Mouse (Mus musculus) adrenal gland, postnatal 14 days (tissue): Measurements from ENCODE around the gene Klf3. TPM values are rescaled to one million over a fixed set of nuclear protein-coding genes. Genes with fewer than 3 reads are reported as not detected.
"Not testable (repeated sequence)": the region's sequence is repeated elsewhere in the genome, so short reads cannot be mapped to it uniquely, and the experiment has no call there.

Experiments
- DNase-seq: peaks from one replicate; pipeline ENCODE4 v3.0.0; 2021; ENCODE audit warnings: mixed read lengths
- total RNA-seq: library from RNA; stranded (reverse); gene quantifications from 2 replicates; pipeline ENCODE4 v1.2.3, GENCODE M21; 2021

Gene Klf3
- total RNA-seq, 1 experiment from 2014 or later: 73.5 TPM

- DNase-seq: no peak
Measured at GRCm38 (mm10) chr5:64879241-64879640, 76.1 kb downstream of the Klf3 start.

- DNase-seq: not testable (repeated sequence)
Measured at GRCm38 (mm10) chr5:64881559-64881958, 78.4 kb downstream of the Klf3 start.

- not testable (repeated sequence) for DNase-seq
Measured at GRCm38 (mm10) chr5:64881976-64882375, 78.8 kb downstream of the Klf3 start.

Other genes starting within 250 kb of the Klf3 start
- 0.85 and 3.4 TPM in 2 replicates for gene Tlr1, start 130.2 kb downstream of the Klf3 start, total RNA-seq
- gene Tlr6, start 156.7 kb downstream of the Klf3 start, total RNA-seq: 0.85 and 2.3 TPM in 2 replicates
- gene Fam114a1, start 166.7 kb downstream of the Klf3 start, total RNA-seq: 24.6 and 27.9 TPM in 2 replicates